Mouse (Mus musculus) heart, embryonic 16.5 days (tissue): ENCODE measurements around the gene Cpox. TPM values are rescaled to one million over a fixed set of nuclear protein-coding genes. Genes with fewer than 3 reads are reported as not detected.
"Not testable (repeated sequence)": the region's sequence is repeated elsewhere in the genome, so short reads cannot be mapped to it uniquely, and the experiment has no call there.

ENCODE experiments used
- ATAC-seq: fragments of 200-750 bp; cut with Nextera tagmentation; replicated peaks from 2 replicates; pipeline ENCODE4 v1.8.0; 2017; ENCODE audit warnings: moderate number of reproducible peaks; ENCODE audit not compliant: insufficient read depth, low FRiP score; ENCODE audit errors: extremely low read depth
- H3K27ac ChIP-seq: fragments of 300-500 bp; sonication (generic); 2 replicates; pipeline ENCODE4 v1.5.1; 2014; ENCODE audit warnings: mild to moderate bottlenecking, low read length, control low read depth, moderate library complexity
- H3K27me3 ChIP-seq: fragments of 300-500 bp; sonication (generic); 2 replicates; pipeline ENCODE4 v1.6.1; 2014; ENCODE audit warnings: low read length, mixed read lengths; ENCODE audit not compliant: control insufficient read depth, insufficient read depth
- H3K36me3 ChIP-seq: fragments of 300-500 bp; sonication (generic); 2 replicates; pipeline ENCODE4 v1.6.1; 2014; ENCODE audit not compliant: control insufficient read depth, insufficient read depth
- H3K4me1 ChIP-seq: fragments of 300-500 bp; sonication (generic); 2 replicates; pipeline ENCODE4 v1.6.1; 2014; ENCODE audit warnings: low read length, mixed read lengths; ENCODE audit not compliant: control insufficient read depth, insufficient read depth
- H3K4me2 ChIP-seq: fragments of 300-500 bp; sonication (generic); 2 replicates; pipeline ENCODE4 v1.6.1; 2014; ENCODE audit warnings: low read depth, mild to moderate bottlenecking, control low read depth, low read length
- H3K4me3 ChIP-seq: fragments of 300-500 bp; sonication (generic); 2 replicates; pipeline ENCODE4 v1.5.1; 2014; ENCODE audit warnings: mild to moderate bottlenecking, control low read depth, low read length
- H3K9ac ChIP-seq: fragments of 300-500 bp; sonication (generic); 2 replicates; pipeline ENCODE4 v1.6.1; 2014; ENCODE audit warnings: low read length, control low read depth
- H3K9me3 ChIP-seq: fragments of 300-500 bp; sonication (generic); replicated peaks from 2 replicates; pipeline ENCODE4 v1.6.1; 2016; ENCODE audit warnings: low read length; ENCODE audit not compliant: control insufficient read depth
- WGBS: fragments of 180-500 bp; shearing (Covaris S2); extraction: QIAGEN DNeasy Blood & Tissue Kit; methylation state at CpG from one replicate; pipeline ENCODE4 v1.1.7; 2014; 5-methylcytosine and 5-hydroxymethylcytosine counted together
- polyA plus RNA-seq: library from polyadenylated mRNA; unstranded; fragments of >200 nt; fragmentation: Nextera tagmentation; extraction: Ambion mirVana; gene quantifications from 2 replicates; pipeline ENCODE4 v1.2.1, GENCODE M21; 2015

Gene Cpox
- polyA plus RNA-seq, 1 experiment from 2014 or later, result 37.1 TPM

DNA sequence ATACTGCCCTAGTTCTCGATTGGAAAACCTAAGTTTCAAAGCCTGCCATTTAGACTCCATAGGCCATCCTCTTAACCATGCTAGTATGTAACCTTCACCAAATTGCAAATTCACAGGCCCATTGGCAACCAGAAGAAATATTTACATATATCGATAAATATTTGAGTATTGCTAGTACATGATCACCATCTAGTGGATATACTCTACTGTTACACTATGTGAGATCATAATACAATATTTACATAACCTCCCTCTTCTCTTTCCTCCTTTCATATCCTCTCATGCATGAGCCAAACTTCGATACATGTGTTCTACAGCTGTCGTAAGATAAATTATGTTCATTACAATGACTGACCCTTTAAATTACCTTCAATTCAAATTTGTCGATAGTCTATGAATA, 7.1 kb upstream of the Cpox start:
- Histone ChIP-seq H3K4me3 (no peak overlapping the region), H3K27ac (no peak overlapping the region), H3K4me2 (no peak overlapping the region), H3K4me1 (no peaks in the 10 kb centered on the region), H3K27me3 (no peaks in the 10 kb centered on the region), H3K9ac (no peak overlapping the region), H3K36me3 (no peaks in the 10 kb centered on the region), H3K9me3 (no peaks in the 10 kb centered on the region)
- ATAC-seq, result no peak
- 59% methylated on average over 5 of the region's 5 CpGs for WGBS

DNA sequence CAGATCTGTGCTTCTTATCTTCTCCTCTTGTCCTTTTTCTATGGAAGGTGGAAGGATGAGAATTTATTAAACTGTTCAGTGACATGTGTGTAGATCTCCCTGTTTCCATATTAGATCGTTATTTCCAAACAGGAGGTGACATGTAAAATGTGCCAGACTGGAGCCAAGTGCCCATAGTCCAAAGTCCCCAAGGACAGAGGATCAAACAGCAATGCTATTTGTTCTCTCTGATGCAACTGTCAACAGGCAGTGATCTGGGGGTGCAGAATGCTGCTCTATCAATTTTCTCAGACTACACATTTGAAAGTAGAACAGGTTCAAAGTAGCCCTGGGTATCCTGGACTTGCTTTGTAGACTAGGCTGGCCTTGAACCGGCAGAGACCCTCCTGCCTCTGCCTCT, 6.3 kb upstream of the Cpox start:
- Histone ChIP-seq H3K27me3 (no peaks in the 10 kb centered on the region), H3K27ac (no peak overlapping the region), H3K4me1 (peaks cover 2% of the 10 kb centered on the region; the same call in 1 of the 2 replicates), H3K4me2 (no peak overlapping the region), H3K9ac (no peak overlapping the region), H3K4me3 (no peak overlapping the region), H3K36me3 (no peaks in the 10 kb centered on the region), H3K9me3 (no peaks in the 10 kb centered on the region)
- 77% methylated on average over 2 of the region's 2 CpGs for WGBS
- ATAC-seq, result no peak

DNA sequence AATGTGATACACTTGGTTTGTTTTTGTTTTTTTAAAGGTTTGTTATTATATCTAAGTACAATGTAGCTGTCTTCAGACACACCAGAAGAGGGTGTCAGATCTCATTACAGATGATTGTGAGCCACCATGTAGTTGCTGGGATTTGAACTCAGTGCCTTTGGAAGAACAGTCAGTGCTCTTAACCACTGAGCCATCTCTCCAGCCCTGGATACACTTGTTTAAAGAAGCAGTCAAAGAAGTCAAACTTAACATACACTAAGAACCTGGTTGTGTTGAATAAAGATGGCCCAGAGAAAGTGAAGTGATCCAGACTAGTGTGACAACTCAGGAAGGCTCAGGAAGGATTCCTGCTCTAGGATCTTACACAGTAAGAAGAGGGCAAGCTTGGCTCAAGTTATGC, 5.0 kb upstream of the Cpox start:
- H3K27ac ChIP-seq, H3K4me3 ChIP-seq, H3K36me3 ChIP-seq, H3K4me2 ChIP-seq, H3K27me3 ChIP-seq, ATAC-seq, H3K9ac ChIP-seq, H3K9me3 ChIP-seq: not testable (repeated sequence)
- peaks cover 11% of the 10 kb centered on the region for H3K4me1 ChIP-seq

DNA sequence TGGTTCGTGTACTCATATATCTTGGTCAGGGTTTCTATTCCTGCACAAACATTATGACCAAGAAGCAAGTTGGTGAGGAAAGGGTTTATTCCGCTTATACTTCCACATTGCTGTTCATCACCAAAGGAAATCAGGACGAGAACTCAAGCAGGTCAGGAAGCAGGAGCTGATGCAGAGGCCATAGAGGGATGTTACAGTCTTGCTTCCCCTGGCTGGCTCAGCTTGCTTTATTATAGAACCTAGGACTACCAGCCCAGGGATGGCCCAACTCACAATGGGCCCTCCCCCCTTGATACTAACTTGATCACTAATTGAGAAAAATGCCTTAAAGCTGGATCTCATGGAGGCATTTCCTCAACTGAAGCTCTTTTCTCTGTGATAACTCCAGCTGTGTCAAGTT, 3.4 kb upstream of the Cpox start:
- not testable (repeated sequence) for H3K4me2 ChIP-seq, H3K4me3 ChIP-seq, ATAC-seq, H3K9me3 ChIP-seq, H3K27ac ChIP-seq, H3K9ac ChIP-seq, H3K27me3 ChIP-seq, H3K36me3 ChIP-seq
- WGBS, result 85% methylated on average over 3 of the region's 3 CpGs
- H3K4me1 ChIP-seq, result peaks cover 19% of the 10 kb centered on the region

DNA sequence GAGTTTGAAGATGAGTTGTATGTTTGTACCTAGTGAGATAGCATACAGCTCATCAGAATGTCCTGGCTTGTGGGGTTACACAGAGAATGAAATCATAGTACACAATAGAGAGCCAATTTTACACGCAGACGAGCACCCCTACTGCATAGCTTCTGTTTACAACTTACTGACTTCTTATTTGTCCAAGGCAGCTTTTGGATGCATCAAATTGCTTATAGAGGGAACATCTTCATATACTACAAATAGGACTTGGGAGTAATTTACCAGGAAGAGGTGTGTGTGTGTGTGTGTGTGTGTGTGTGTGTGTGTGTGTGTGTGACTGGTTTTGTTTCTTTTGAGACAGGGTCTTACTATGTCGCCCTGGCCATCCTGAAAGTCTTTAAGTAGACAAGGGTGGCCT, 1.5 kb upstream of the Cpox start:
- 76% methylated on average over 3 of the region's 3 CpGs for WGBS
- no peak overlapping the region for H3K4me2 ChIP-seq

DNA sequence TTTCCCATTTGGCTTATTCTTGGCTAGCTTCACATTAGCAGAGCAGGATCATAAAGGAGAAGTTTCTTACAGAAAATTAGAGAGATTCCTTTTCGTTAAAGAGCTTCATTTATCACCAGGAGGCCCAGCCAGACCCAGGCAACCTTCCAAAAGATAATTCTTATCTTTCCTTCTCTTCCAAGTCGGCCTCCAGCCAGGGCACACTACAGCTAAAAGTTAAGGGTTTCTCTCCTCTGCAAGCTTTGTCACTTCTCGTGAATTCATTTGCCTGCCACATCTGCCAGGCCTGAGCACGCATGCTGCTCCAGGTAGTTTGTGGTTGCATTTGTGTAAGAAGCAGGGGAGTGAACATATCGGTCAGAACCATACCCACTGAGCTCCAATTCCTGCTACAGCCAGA, 828 bp upstream of the Cpox start:
- H3K27ac ChIP-seq, result peak overlapping the region; percentile 93
- H3K36me3 ChIP-seq, result peaks cover 12% of the 10 kb centered on the region
- no peaks in the 10 kb centered on the region for H3K9me3 ChIP-seq
- WGBS, result 10% methylated on average over 5 of the region's 5 CpGs
- no peak for ATAC-seq
- H3K9ac ChIP-seq, result peak overlapping the region; percentile 93
- H3K4me1 ChIP-seq, result peaks cover 20% of the 10 kb centered on the region
- H3K27me3 ChIP-seq, result no peaks in the 10 kb centered on the region
- H3K4me2 ChIP-seq, result peak overlapping the region; percentile 92
- H3K4me3 ChIP-seq, result peak overlapping the region; percentile 5; the same call in 1 of the 2 replicates

More for the DNA sequence above, 1.5 kb upstream of the Cpox start:
- Histone ChIP-seq H3K36me3 (peaks cover 5% of the 10 kb centered on the region; the same call in 1 of the 2 replicates), H3K27me3 (no peaks in the 10 kb centered on the region), H3K4me1 (peaks cover 20% of the 10 kb centered on the region), H3K27ac (peak overlapping the region; percentile 93), H3K9me3 (no peaks in the 10 kb centered on the region), H3K9ac (no peak overlapping the region), H3K4me3 (no peak overlapping the region)
- ATAC-seq, result no peak

DNA sequence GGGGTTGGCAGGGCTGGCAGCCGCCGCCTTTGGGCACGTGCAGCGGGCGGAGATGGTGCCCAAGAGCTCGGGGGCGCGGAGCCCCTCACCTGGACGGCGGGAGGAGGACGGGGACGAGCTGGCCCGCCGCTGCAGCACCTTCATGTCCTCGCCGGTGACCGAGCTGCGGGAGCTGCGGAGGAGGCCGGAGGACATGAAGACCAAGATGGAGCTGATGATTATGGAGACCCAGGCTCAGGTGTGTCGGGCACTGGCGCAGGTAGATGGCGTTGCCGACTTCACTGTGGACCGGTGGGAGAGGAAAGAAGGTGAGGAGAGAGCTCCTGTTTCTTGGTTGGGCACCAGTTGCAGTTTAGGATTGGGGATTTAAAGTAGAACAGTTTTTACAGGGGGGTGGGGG, 551 bp downstream of the Cpox start:
- Histone ChIP-seq H3K27ac (peak overlapping the region; percentile 93), H3K4me3 (peak overlapping the region; percentile 83), H3K36me3 (peaks cover 22% of the 10 kb centered on the region), H3K27me3 (no peaks in the 10 kb centered on the region), H3K4me1 (peaks cover 20% of the 10 kb centered on the region), H3K9me3 (no peaks in the 10 kb centered on the region), H3K4me2 (peak overlapping the region; percentile 92), H3K9ac (peak overlapping the region; percentile 93)
- under 1% methylated on average over 25 of the region's 25 CpGs for WGBS
- peak; percentile 1; the same call in 1 of the 2 replicates for ATAC-seq

DNA sequence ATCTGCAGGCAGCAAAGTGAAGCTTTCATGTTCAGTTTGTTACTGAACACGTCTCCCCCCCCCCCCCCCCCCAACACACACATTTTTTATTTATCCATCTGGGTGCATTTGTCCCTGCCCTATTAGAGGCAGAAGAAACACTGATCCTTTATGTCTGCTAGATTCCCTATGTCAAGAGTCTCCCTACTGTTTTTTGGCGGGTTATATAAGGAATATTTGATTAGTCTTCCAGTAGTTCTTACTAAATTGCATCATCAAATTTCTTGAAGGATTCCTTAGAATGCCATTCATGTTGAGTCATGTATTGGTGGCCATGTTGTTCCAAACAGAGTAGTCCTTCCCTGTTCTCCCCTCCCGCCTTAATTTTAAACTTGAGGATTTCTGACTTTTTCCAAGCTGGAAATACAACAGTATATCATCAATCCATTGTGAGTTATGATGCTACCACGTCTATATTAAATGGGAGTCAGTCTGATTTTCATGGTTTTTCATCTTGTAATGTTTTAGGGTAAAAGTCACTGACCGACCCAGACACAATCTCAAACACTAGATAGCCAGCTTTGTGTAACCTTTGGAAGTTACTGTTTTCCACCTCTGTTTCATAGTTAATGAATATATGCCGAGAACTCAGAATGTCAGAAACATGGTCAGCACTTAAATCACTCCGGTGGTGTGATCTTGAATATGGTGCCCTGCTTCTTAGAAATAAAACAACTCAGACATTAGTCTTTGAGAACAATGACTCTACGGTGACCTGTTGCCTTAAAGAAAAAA, 1.3 kb downstream of the Cpox start:
- no peak overlapping the region for H3K27ac ChIP-seq
- 66% methylated on average over 8 of the region's 8 CpGs for WGBS
- H3K27me3 ChIP-seq, result no peaks in the 10 kb centered on the region

DNA sequence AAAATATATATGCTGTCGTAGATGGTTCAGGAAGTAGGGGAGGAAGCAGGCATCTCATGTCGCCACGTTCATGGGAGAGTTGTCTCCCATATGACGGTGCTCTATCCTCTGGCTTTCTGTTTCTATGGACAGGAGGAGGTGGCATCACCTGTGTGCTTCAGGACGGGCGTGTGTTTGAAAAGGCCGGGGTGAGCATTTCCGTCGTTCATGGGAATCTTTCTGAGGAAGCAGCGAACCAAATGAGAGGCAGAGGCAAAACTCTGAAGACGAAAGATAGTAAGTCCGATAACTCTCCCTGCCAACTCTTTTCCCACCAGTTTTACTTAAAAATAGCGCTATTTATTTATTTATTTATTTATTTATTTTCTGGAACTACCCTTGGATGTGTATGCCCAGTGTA, 2.3 kb downstream of the Cpox start:
- Histone ChIP-seq H3K4me1 (peaks cover 23% of the 10 kb centered on the region), H3K9me3 (no peaks in the 10 kb centered on the region), H3K27me3 (no peaks in the 10 kb centered on the region), H3K27ac (no peak overlapping the region), H3K4me2 (0 out of 2 replicates have a peak overlapping the region, but pooled peaks have one; percentile 4), H3K9ac (no peak overlapping the region), H3K36me3 (peaks cover 27% of the 10 kb centered on the region), H3K4me3 (0 out of 2 replicates have a peak overlapping the region, but pooled peaks have one; percentile 2)
- WGBS, result 87% methylated on average over 13 of the region's 13 CpGs
- ATAC-seq, result no peak

More for the DNA sequence above, 1.3 kb downstream of the Cpox start:
- Histone ChIP-seq H3K9ac (peak overlapping the region; percentile 93; the same call in 1 of the 2 replicates), H3K4me3 (peak overlapping the region; percentile 83), H3K9me3 (no peaks in the 10 kb centered on the region), H3K4me1 (peaks cover 20% of the 10 kb centered on the region), H3K4me2 (peak overlapping the region; percentile 92), H3K36me3 (peaks cover 27% of the 10 kb centered on the region)
- ATAC-seq, result no peak
